Mouse (Mus musculus): Measurements from ENCODE around the gene Ppp1r35. TPM values are rescaled to one million over a fixed set of nuclear protein-coding genes. Genes with fewer than 3 reads are reported as not detected.
"Not testable (repeated sequence)": the region's sequence is repeated elsewhere in the genome, so short reads cannot be mapped to it uniquely, and the experiment has no call there.

The Ppp1r35 gene
- polyA plus RNA-seq, 1 experiment from 2014 or later, result 36.6 TPM

DNA sequence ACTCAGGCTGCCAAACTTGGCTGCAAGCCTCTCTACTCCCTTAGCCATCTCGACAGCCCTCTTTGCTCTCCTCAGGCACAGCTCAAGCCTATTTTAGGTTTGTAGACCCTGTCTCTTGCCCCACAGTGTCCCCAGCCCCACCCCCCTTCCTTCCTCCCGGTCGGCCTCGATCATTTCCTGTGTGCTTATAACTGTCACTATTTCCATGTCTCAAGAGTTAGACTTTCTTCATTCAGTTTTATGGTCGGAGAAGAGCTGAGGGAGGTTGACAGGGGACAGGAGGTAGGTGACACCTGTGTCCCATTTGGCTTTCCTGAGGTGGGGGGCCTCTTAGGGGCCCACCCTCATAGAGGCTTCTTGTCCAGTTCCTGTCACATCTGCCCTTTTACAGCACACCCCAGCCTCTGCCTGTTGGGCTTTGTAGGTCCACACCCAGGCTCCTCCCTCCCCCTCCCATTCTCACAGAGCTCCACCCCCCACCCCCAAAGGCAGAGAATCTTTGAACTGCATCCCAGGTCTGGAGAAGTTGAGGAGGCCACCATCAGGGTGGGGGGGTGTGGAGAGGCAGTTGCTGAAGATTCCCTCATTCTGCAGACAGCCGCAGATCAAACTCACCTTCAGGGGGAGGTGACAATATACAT, 29.3 kb upstream of the Ppp1r35 start:
- H3K27me3 ChIP-seq (ENCODE audit: control insufficient read depth, insufficient read depth, low read depth, low read length), result no peaks in the 10 kb centered on the region
- H3K9me3 ChIP-seq (replicated peaks; ENCODE audit: control insufficient read depth, low read length, poor library complexity, severe bottlenecking), result no peaks in the 10 kb centered on the region
- no peak overlapping the region for H3K4me3 ChIP-seq (ENCODE audit: low read depth, low read length)
- H3K36me3 ChIP-seq (ENCODE audit: control insufficient read depth, insufficient read depth, low read length), result no peaks in the 10 kb centered on the region
- no peak overlapping the region; the same call in 1 of the 2 replicates for H3K4me2 ChIP-seq (ENCODE audit: low read length)
- 84% methylated on average over 6 of the region's 6 CpGs for WGBS
- no peak for ATAC-seq
- no peak overlapping the region for H3K9ac ChIP-seq (ENCODE audit: low read depth, low read length)
- peaks cover 33% of the 10 kb centered on the region for H3K4me1 ChIP-seq (ENCODE audit: control insufficient read depth, insufficient read depth, low read length)
- no peak overlapping the region for H3K27ac ChIP-seq (ENCODE audit: low read length)

DNA sequence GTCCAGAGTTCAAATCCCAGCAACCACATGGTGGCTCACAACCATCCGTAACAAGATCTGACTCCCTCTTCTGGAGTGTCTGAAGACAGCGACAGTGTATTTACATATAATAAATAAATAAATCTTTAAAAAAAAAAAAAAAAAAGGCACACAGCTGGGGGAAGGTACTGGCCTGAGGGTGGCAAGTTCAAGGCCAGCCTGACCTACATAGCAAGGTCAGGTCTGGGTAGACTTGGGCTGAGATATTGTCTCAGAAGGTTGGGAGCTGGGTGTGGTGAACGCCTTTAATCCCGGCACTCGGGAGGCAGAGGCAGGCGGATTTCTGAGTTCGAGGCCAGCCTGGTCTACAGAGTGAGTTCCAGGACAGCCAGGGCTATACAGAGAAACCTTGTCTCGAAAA, 28.4 kb upstream of the Ppp1r35 start:
- H3K27me3 ChIP-seq (ENCODE audit: control insufficient read depth, insufficient read depth, low read depth, low read length); H3K9me3 ChIP-seq (replicated peaks; ENCODE audit: control insufficient read depth, low read length, poor library complexity, severe bottlenecking); H3K9ac ChIP-seq (ENCODE audit: low read depth, low read length); H3K27ac ChIP-seq (ENCODE audit: low read length); H3K4me2 ChIP-seq (ENCODE audit: low read length); H3K36me3 ChIP-seq (ENCODE audit: control insufficient read depth, insufficient read depth, low read length); H3K4me3 ChIP-seq (ENCODE audit: low read depth, low read length); ATAC-seq: not testable (repeated sequence)
- WGBS, result 98% methylated on average over 5 of the region's 8 CpGs
- H3K4me1 ChIP-seq (ENCODE audit: control insufficient read depth, insufficient read depth, low read length), result peaks cover 32% of the 10 kb centered on the region

DNA sequence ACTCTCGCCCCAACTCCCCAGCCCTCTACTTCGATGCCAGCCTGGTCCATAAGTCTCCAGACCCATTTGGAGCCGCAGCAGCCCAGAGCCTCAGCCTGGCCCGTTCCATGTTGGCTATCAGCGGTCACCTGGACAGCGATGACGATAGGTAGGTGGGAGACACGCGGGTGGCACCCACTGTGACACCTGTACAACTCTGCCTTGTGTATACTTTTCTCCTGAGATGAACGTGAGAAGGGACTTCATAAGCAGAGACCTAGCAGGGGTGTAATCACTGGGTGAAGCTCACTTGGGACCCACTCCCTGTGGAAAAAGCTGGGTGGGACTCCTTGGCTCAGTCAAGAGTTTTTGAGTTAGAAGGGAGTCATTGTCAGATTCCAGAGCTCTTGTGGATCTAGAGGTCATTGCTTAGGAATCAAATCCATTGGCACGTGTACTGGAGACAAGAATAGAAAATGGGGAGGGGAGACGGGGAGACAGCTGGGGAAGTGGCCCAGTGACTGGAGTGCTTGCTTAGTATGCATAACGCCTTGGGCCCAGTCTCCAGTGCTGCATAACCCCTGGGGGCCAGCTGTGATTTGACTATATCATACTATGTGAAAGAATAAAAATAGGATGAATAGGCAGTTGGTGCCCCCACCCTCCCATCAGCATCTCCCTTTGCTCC, 27.3 kb upstream of the Ppp1r35 start:
- Histone ChIP-seq H3K4me3 (ENCODE audit: low read depth, low read length) (no peak overlapping the region), H3K27ac (ENCODE audit: low read length) (no peak overlapping the region), H3K4me2 (ENCODE audit: low read length) (no peak overlapping the region), H3K36me3 (ENCODE audit: control insufficient read depth, insufficient read depth, low read length) (no peaks in the 10 kb centered on the region), H3K9ac (ENCODE audit: low read depth, low read length) (no peak overlapping the region), H3K9me3 (replicated peaks; ENCODE audit: control insufficient read depth, low read length, poor library complexity, severe bottlenecking) (no peaks in the 10 kb centered on the region), H3K27me3 (ENCODE audit: control insufficient read depth, insufficient read depth, low read depth, low read length) (no peaks in the 10 kb centered on the region), H3K4me1 (ENCODE audit: control insufficient read depth, insufficient read depth, low read length) (peaks cover 27% of the 10 kb centered on the region)
- 91% methylated on average over 13 of the region's 13 CpGs for WGBS
- no peak for ATAC-seq

DNA sequence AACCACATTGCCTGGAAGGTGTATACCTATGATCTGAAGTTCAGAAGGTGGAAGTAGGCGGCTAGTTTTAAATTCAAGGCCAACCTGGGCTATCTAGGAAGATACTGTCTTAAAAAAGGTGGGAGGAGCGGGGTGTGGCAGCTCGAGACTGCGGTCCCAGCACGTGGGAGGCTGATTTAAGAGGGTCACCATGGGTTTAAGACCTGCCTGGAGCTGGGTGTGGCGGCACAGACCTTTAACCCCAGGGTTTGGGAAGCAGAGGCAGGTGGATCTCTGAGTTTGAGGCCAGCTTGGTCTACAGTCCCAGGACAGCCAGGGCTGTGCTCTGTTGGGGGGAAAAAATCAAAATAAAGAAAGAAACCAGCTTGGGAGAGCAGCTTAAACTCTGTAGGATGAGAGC, 26.7 kb upstream of the Ppp1r35 start:
- H3K36me3 ChIP-seq (ENCODE audit: control insufficient read depth, insufficient read depth, low read length), result no peaks in the 10 kb centered on the region
- no peak overlapping the region for H3K4me3 ChIP-seq (ENCODE audit: low read depth, low read length)
- peaks cover 23% of the 10 kb centered on the region for H3K4me1 ChIP-seq (ENCODE audit: control insufficient read depth, insufficient read depth, low read length)
- no peak for ATAC-seq
- no peak overlapping the region for H3K9ac ChIP-seq (ENCODE audit: low read depth, low read length)
- no peaks in the 10 kb centered on the region for H3K27me3 ChIP-seq (ENCODE audit: control insufficient read depth, insufficient read depth, low read depth, low read length)
- no peaks in the 10 kb centered on the region for H3K9me3 ChIP-seq (replicated peaks; ENCODE audit: control insufficient read depth, low read length, poor library complexity, severe bottlenecking)
- WGBS, result 96% methylated on average over 6 of the region's 6 CpGs
- H3K27ac ChIP-seq (ENCODE audit: low read length), result no peak overlapping the region
- H3K4me2 ChIP-seq (ENCODE audit: low read length), result no peak overlapping the region

DNA sequence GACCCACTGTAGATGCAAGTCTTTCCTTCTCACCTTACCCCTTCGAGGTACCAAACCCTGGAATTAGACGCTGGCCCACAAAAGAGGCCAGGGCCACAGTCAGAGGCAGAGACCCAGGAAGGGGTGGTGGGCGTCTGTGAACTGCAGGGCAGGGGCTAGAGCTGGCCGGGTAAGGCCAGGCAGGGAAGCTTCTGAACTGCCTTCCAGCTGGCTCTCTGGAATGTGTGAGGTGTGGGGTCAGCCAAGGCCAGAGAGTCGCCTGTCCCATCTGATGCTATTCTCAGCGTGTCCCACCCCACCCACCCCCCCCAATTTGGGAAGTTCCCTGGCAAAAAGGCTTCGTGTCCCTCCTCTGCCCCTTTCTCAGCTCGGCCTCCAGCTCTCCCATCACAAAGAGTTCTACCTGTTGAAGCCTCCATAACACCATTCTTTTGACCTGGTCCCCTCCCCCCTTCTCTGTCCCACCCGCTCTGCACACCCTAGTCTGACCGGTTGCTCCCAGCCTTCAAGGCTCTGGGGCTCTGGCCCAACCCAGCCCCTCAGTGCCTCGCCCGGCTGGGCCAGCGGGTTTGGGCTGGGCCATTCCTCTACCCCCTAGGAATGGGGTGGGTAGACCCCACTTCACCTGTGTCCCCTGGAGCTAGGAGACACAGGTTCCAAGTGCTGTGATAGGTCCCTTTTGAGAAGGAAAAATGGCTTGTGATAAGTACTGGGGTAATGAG, 25.4 kb upstream of the Ppp1r35 start:
- ATAC-seq, result no peak
- Histone ChIP-seq H3K36me3 (ENCODE audit: control insufficient read depth, insufficient read depth, low read length) (no peaks in the 10 kb centered on the region), H3K9me3 (replicated peaks; ENCODE audit: control insufficient read depth, low read length, poor library complexity, severe bottlenecking) (no peaks in the 10 kb centered on the region), H3K4me3 (ENCODE audit: low read depth, low read length) (no peak overlapping the region), H3K9ac (ENCODE audit: low read depth, low read length) (no peak overlapping the region), H3K27me3 (ENCODE audit: control insufficient read depth, insufficient read depth, low read depth, low read length) (no peaks in the 10 kb centered on the region), H3K4me1 (ENCODE audit: control insufficient read depth, insufficient read depth, low read length) (peaks cover 18% of the 10 kb centered on the region), H3K4me2 (ENCODE audit: low read length) (no peak overlapping the region), H3K27ac (ENCODE audit: low read length) (no peak overlapping the region)
- WGBS, result 88% methylated on average over 13 of the region's 13 CpGs

DNA sequence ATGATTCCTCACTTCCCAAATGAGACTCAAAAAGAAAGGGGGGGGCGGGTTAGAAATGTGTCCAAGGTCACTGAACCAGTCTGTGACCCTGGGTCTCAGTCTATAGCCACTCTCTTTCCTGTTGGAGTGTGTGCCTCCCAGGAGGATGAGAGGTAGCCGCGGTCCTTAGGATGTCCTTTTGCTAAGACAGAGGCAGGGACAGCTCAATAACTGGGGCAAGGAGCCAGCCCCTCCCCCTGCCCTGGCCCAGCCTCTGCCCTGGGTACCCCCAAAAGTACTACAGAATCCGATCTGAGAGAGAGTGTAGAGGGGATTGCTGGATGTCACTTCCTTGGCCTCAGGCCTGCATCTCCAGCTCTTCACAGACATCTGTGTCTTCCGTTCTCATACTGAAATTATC, 23.2 kb upstream of the Ppp1r35 start:
- Histone ChIP-seq H3K9ac (ENCODE audit: low read depth, low read length) (no peak overlapping the region), H3K36me3 (ENCODE audit: control insufficient read depth, insufficient read depth, low read length) (no peaks in the 10 kb centered on the region), H3K4me1 (ENCODE audit: control insufficient read depth, insufficient read depth, low read length) (peaks cover 9% of the 10 kb centered on the region; the same call in 1 of the 2 replicates), H3K4me3 (ENCODE audit: low read depth, low read length) (no peak overlapping the region), H3K9me3 (replicated peaks; ENCODE audit: control insufficient read depth, low read length, poor library complexity, severe bottlenecking) (no peaks in the 10 kb centered on the region), H3K27ac (ENCODE audit: low read length) (no peak overlapping the region), H3K27me3 (ENCODE audit: control insufficient read depth, insufficient read depth, low read depth, low read length) (no peaks in the 10 kb centered on the region), H3K4me2 (ENCODE audit: low read length) (no peak overlapping the region)
- WGBS, result 84% methylated on average over 5 of the region's 5 CpGs
- ATAC-seq, result no peak

DNA sequence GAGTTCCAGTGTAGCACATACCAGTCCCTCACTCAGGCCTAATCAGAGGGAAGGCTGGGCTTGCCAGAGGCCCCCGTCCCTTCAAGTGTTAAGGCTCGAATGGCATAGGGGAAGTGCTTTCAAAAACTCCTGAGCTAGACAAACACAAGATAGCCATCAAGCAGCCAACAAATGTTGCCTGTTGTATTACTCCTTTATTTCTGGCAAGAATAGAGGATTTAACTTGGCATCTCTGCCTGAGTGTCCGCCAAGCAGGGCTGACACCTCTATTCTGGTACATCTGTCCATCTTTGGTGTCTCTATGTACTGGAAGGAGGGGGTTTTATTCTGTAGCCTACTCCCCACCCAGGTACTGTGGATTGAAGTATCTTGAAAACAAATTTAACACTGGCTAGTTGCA, 22.5 kb upstream of the Ppp1r35 start:
- H3K36me3 ChIP-seq (ENCODE audit: control insufficient read depth, insufficient read depth, low read length), result no peaks in the 10 kb centered on the region

DNA sequence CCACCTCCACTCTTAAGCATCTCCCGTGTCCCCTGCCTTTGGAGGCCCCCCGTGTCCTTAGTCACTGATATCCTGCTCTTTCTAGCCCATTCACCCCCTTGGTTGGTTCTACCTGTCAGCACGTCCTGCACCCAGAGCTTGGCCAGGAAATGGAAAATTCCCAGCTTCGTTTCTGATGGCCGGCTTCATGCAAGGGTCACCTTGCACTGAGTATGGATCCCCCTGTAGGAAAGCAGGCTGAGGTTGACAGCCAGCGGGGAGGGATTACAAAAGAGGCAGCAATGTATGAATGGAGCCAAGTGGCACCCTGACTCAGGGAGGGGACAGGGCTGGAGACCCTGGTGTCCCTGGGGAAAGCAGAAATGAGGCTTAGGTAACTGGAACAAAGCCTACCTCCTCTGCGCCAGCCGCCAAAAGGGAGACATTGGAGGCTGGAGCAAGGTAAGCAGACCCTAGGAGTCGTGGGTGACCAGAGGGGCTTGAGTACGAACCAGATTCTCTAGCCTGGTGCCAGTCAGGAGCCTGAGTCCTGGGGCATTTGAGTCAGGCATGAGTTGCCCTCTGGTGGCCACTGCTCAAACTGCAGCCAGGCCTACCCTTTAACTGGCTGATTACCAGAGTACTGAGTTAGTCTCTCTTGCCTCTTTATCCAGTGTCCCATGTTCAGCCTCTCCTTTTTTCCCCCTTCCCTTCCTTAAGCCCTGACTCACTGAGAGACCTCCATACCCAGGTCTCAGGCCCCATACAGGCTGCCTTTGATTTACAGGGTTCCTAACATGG, 21.6 kb upstream of the Ppp1r35 start:
- H3K9me3 ChIP-seq (replicated peaks; ENCODE audit: control insufficient read depth, low read length, poor library complexity, severe bottlenecking), result no peaks in the 10 kb centered on the region
- no peaks in the 10 kb centered on the region for H3K27me3 ChIP-seq (ENCODE audit: control insufficient read depth, insufficient read depth, low read depth, low read length)
- H3K4me2 ChIP-seq (ENCODE audit: low read length), result no peak overlapping the region
- H3K36me3 ChIP-seq (ENCODE audit: control insufficient read depth, insufficient read depth, low read length), result no peaks in the 10 kb centered on the region
- H3K27ac ChIP-seq (ENCODE audit: low read length), result 0 out of 2 replicates have a peak overlapping the region, but pooled peaks have one; percentile 7
- peaks cover 9% of the 10 kb centered on the region; the same call in 1 of the 2 replicates for H3K4me1 ChIP-seq (ENCODE audit: control insufficient read depth, insufficient read depth, low read length)
- peak; percentile 53 for ATAC-seq
- no peak overlapping the region for H3K4me3 ChIP-seq (ENCODE audit: low read depth, low read length)
- 0 out of 2 replicates have a peak overlapping the region, but pooled peaks have one; percentile 21 for H3K9ac ChIP-seq (ENCODE audit: low read depth, low read length)
- 44% methylated on average over 10 of the region's 10 CpGs for WGBS

More for the DNA sequence above, 22.5 kb upstream of the Ppp1r35 start:
- Histone ChIP-seq H3K4me1 (ENCODE audit: control insufficient read depth, insufficient read depth, low read length) (peaks cover 9% of the 10 kb centered on the region; the same call in 1 of the 2 replicates), H3K9me3 (replicated peaks; ENCODE audit: control insufficient read depth, low read length, poor library complexity, severe bottlenecking) (no peaks in the 10 kb centered on the region), H3K27me3 (ENCODE audit: control insufficient read depth, insufficient read depth, low read depth, low read length) (no peaks in the 10 kb centered on the region), H3K27ac (ENCODE audit: low read length) (no peak overlapping the region), H3K4me3 (ENCODE audit: low read depth, low read length) (no peak overlapping the region), H3K4me2 (ENCODE audit: low read length) (no peak overlapping the region), H3K9ac (ENCODE audit: low read depth, low read length) (no peak overlapping the region)
- no peak for ATAC-seq
- 73% methylated on average over 3 of the region's 3 CpGs for WGBS

All from midbrain, embryonic 16.5 days (tissue).